Mouse (Mus musculus): ENCODE measurements around the gene Csnk1g1. TPM values are rescaled to one million over a fixed set of nuclear protein-coding genes. Genes with fewer than 3 reads are reported as not detected.

Gene Csnk1g1
- polyA plus RNA-seq, 1 experiment from 2014 or later = 2.0 TPM

DNA sequence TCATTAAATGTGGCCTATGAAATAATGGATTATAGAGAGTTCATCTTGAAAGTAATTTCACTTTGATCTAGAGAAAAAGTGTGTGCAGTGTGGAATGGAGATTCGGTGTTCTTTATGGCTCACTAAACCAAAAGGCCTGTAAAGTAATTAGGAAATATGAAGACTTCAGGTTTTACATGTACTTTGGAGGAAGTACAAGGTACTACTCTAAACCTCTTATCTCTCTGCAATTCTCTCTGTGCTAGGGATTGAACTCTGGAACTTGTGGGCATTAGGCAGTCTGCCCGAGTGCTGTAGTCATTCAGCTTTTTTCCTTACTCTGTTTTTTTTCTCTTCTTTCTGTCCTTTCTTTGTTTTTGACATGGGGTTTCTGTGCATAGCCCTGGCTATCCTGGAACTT lies 11.7 kb upstream of the Csnk1g1 start:
- DNase-seq (no peak), ATAC-seq (no peak)

DNA sequence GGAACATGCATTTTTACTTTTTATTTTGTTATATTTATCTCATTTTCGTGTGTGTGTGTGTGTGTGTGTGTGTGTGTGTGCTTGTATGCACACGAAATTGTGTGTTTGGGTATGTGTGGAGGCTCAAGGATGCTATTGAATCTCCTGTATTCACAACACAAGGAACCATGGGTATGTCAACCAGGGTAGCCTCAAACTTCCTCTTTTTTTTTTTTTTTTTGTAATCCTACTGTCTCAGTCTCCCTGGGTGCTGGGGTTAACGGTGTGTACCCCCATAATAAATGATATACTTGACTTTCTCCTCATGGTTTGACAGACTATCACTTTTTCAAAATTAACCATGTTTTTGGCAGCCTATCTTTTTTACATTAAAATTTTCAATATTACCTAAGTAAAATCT lies 5.8 kb upstream of the Csnk1g1 start:
- Histone ChIP-seq H3K4me1 (ENCODE audit: insufficient read depth) (peaks cover 2% of the 10 kb centered on the region; the same call in 1 of the 2 replicates), H3K27ac (ENCODE audit: low read depth) (no peak overlapping the region), H3K4me3 (ENCODE audit: low read depth, low read length) (no peak overlapping the region), H3K27me3 (ENCODE audit: insufficient read depth, low read length) (no peaks in the 10 kb centered on the region), H3K36me3 (replicated peaks; ENCODE audit: insufficient read depth, low read length) (peaks cover 21% of the 10 kb centered on the region), H3K4me2 (ENCODE audit: low read depth, low read length) (no peak overlapping the region), H3K9me3 (ENCODE audit: low read length) (no peaks in the 10 kb centered on the region), H3K9ac (replicated peaks) (no peak overlapping the region)
- TF ChIP-seq EP300 (IDR thresholded peaks at IDR 0.05; ENCODE audit: low read depth) = no peak
- TF ChIP-seq CTCF (IDR thresholded peaks at IDR 0.05; ENCODE audit: low read depth) = no peak
- no peak for ATAC-seq
- no peak for DNase-seq
- WGBS (ENCODE audit: insufficient replicate concordance) = 68% methylated on average over 3 of the region's 3 CpGs

More for the DNA sequence above, 11.7 kb upstream of the Csnk1g1 start:
- Histone ChIP-seq H3K9me3 (ENCODE audit: low read length) (no peaks in the 10 kb centered on the region), H3K27me3 (ENCODE audit: insufficient read depth, low read length) (no peaks in the 10 kb centered on the region), H3K4me2 (ENCODE audit: low read depth, low read length) (no peak overlapping the region), H3K4me1 (ENCODE audit: insufficient read depth) (no peaks in the 10 kb centered on the region), H3K4me3 (ENCODE audit: low read depth, low read length) (no peak overlapping the region), H3K36me3 (replicated peaks; ENCODE audit: insufficient read depth, low read length) (peaks cover 43% of the 10 kb centered on the region), H3K27ac (ENCODE audit: low read depth) (no peak overlapping the region), H3K9ac (replicated peaks) (no peak overlapping the region)
- TF ChIP-seq EP300 (IDR thresholded peaks at IDR 0.05; ENCODE audit: low read depth) (no peak), CTCF (IDR thresholded peaks at IDR 0.05; ENCODE audit: low read depth) (no peak)
- 89% methylated on average over 2 of the region's 2 CpGs for WGBS (ENCODE audit: insufficient replicate concordance)

DNA sequence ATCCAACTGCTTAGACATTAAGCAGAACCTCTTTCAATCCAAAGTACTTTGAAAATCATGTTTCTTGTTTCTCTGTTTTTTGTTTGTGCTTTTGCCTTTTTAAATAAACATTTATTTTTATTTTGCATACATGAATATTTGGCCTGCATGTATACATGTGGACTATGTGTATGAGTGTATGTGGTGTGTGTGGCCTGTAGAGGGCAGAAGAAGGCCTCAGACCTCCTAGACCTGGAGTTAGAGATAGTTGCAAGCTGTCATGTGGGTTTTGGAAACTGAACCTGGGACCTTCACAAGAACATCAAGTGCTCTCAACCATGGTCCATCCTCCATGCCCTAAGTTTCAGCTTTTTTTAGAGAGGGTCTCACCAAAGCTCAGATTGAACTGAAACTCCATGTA lies 5.3 kb upstream of the Csnk1g1 start:
- H3K9me3 ChIP-seq (ENCODE audit: low read length) = no peaks in the 10 kb centered on the region
- ATAC-seq (no peak), DNase-seq (no peak)
- H3K4me3 ChIP-seq (ENCODE audit: low read depth, low read length) = no peak overlapping the region
- peaks cover 3% of the 10 kb centered on the region; the same call in 1 of the 2 replicates for H3K4me1 ChIP-seq (ENCODE audit: insufficient read depth)
- H3K4me2 ChIP-seq (ENCODE audit: low read depth, low read length) = no peak overlapping the region
- no peak overlapping the region for H3K9ac ChIP-seq (replicated peaks)
- TF ChIP-seq CTCF (IDR thresholded peaks at IDR 0.05; ENCODE audit: low read depth) = peak; percentile 58
- TF ChIP-seq EP300 (IDR thresholded peaks at IDR 0.05; ENCODE audit: low read depth) = no peak
- peaks cover 20% of the 10 kb centered on the region for H3K36me3 ChIP-seq (replicated peaks; ENCODE audit: insufficient read depth, low read length)
- no peaks in the 10 kb centered on the region for H3K27me3 ChIP-seq (ENCODE audit: insufficient read depth, low read length)
- H3K27ac ChIP-seq (ENCODE audit: low read depth) = no peak overlapping the region

DNA sequence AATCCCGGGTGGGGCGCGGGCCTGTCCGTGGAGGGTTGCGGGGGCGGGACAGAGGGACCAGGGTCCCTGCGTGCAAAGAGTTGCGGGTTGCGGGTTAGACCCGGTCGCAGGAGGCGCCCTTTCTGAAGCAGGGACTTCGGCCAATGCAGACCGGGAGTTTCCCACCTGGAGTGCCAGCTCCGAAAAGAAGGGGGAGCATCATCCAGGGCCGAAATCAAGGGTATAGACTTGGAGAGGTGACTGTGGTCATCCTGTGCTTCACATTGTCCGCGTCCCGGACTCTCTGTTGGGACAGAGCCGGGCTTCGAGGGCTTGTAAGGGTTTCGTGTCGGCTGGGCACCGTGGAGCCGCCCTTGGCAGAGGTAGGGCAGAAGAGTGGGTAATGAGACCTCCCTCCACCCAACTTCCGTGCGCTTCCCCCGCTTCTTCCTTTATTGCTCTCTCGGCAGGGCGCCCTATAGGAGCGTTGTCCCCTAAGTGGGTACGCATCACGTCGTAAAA lies 627 bp downstream of the Csnk1g1 start:
- Histone ChIP-seq H3K27ac (ENCODE audit: low read depth) (peak overlapping the region; percentile 76), H3K4me1 (ENCODE audit: insufficient read depth) (peaks cover 12% of the 10 kb centered on the region), H3K27me3 (ENCODE audit: insufficient read depth, low read length) (no peaks in the 10 kb centered on the region), H3K36me3 (replicated peaks; ENCODE audit: insufficient read depth, low read length) (peaks cover 6% of the 10 kb centered on the region; the same call in 1 of the 2 replicates), H3K9me3 (ENCODE audit: low read length) (no peaks in the 10 kb centered on the region), H3K4me2 (ENCODE audit: low read depth, low read length) (peak overlapping the region; percentile 97), H3K4me3 (ENCODE audit: low read depth, low read length) (peak overlapping the region; percentile 78), H3K9ac (replicated peaks) (peak overlapping the region; percentile 74)
- TF ChIP-seq CTCF (IDR thresholded peaks at IDR 0.05; ENCODE audit: low read depth) = no peak; the same call in 1 of the 2 replicates
- TF ChIP-seq EP300 (IDR thresholded peaks at IDR 0.05; ENCODE audit: low read depth) = no peak
- ATAC-seq (peak; percentile 58), DNase-seq (no peak)
- WGBS (ENCODE audit: insufficient replicate concordance) = under 1% methylated on average over 33 of the region's 34 CpGs

- TF ChIP-seq CTCF (IDR thresholded peaks at IDR 0.05; ENCODE audit: low read depth) = no peak
- TF ChIP-seq EP300 (IDR thresholded peaks at IDR 0.05; ENCODE audit: low read depth) = no peak
- H3K4me1 ChIP-seq (ENCODE audit: insufficient read depth) = peaks cover 12% of the 10 kb centered on the region
- 4% methylated on average over 4 of the region's 4 CpGs for WGBS (ENCODE audit: insufficient replicate concordance)
- ATAC-seq (no peak), DNase-seq (no peak)
- peak overlapping the region; percentile 74 for H3K9ac ChIP-seq (replicated peaks)
- H3K9me3 ChIP-seq (ENCODE audit: low read length) = no peaks in the 10 kb centered on the region
- peak overlapping the region; percentile 76 for H3K27ac ChIP-seq (ENCODE audit: low read depth)
- no peaks in the 10 kb centered on the region for H3K27me3 ChIP-seq (ENCODE audit: insufficient read depth, low read length)
- H3K36me3 ChIP-seq (replicated peaks; ENCODE audit: insufficient read depth, low read length) = peaks cover 5% of the 10 kb centered on the region; the same call in 1 of the 2 replicates
- peak overlapping the region; percentile 97 for H3K4me2 ChIP-seq (ENCODE audit: low read depth, low read length)
- H3K4me3 ChIP-seq (ENCODE audit: low read depth, low read length) = peak overlapping the region; percentile 78
These were observed 1.1 kb downstream of the Csnk1g1 start for GRCm38 (mm10) chr9:65909837-65910236.

DNA sequence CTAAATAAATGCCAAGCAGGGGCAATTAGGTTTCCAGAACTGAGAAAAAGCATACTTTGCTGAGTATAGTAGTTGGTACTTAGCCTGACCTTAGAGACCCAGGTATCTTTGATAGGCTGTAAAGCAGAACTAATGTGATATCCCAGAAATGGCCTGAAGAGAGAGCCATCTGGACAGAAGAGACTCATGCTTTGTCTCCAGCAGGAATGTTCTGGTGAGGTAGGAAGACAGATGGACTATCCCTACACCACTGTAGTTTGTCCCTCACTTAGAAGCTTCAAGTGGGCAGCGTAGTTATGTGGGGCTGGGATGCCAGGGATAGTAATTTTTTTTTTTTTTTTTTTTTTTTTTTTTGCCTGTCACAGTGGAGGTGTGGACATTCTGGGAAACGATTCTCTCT lies 5.3 kb downstream of the Csnk1g1 start:
- H3K36me3 ChIP-seq (replicated peaks; ENCODE audit: insufficient read depth, low read length) = no peaks in the 10 kb centered on the region
- H3K4me2 ChIP-seq (ENCODE audit: low read depth, low read length) = no peak overlapping the region
- WGBS (ENCODE audit: insufficient replicate concordance) = 62% methylated on average over 2 of the region's 2 CpGs
- TF ChIP-seq CTCF (IDR thresholded peaks at IDR 0.05; ENCODE audit: low read depth) = no peak
- no peak for TF ChIP-seq EP300 (IDR thresholded peaks at IDR 0.05; ENCODE audit: low read depth)
- no peaks in the 10 kb centered on the region for H3K27me3 ChIP-seq (ENCODE audit: insufficient read depth, low read length)
- no peaks in the 10 kb centered on the region for H3K9me3 ChIP-seq (ENCODE audit: low read length)
- H3K9ac ChIP-seq (replicated peaks) = no peak overlapping the region
- no peak for DNase-seq
- no peak overlapping the region for H3K4me3 ChIP-seq (ENCODE audit: low read depth, low read length)
- ATAC-seq = no peak
- no peak overlapping the region for H3K27ac ChIP-seq (ENCODE audit: low read depth)
- H3K4me1 ChIP-seq (ENCODE audit: insufficient read depth) = peaks cover 12% of the 10 kb centered on the region

Measured in liver, postnatal 0 days (tissue).